Mouse (Mus musculus) cortical plate, adult 2 months (tissue): ENCODE data around the gene Ifngr2. TPM values are rescaled to one million over a fixed set of nuclear protein-coding genes. Genes with fewer than 3 reads are reported as not detected.

Source experiments
- H3K27ac ChIP-seq: fragments of 200-500 bp; 2 replicates; pipeline ENCODE4 v1.5.1; 2012; ENCODE audit warnings: low read length, control low read depth, inconsistent platforms; ENCODE audit not compliant: insufficient read depth
- H3K4me1 ChIP-seq: fragments of 200-500 bp; 2 replicates; pipeline ENCODE4 v1.6.1; 2011; ENCODE audit warnings: low read length; ENCODE audit not compliant: control insufficient read depth, insufficient read depth
- H3K4me3 ChIP-seq: fragments of 200-500 bp; 2 replicates; pipeline ENCODE4 v1.5.1; 2011; ENCODE audit warnings: mild to moderate bottlenecking, low read length, control low read depth; ENCODE audit not compliant: insufficient read depth
- CTCF ChIP-seq: fragments of 200-500 bp; IDR thresholded peaks from 2 replicates; pipeline ENCODE4 v1.5.1; 2011; ENCODE audit warnings: mild to moderate bottlenecking, control low read depth, low read length; ENCODE audit not compliant: insufficient read depth; ENCODE audit errors: extremely low read depth
- POLR2A ChIP-seq: fragments of 200-500 bp; IDR thresholded peaks from 2 replicates; pipeline ENCODE4 v1.6.1; 2011; ENCODE audit warnings: mild to moderate bottlenecking, low read length, control low read depth; ENCODE audit not compliant: insufficient read depth; ENCODE audit errors: extremely low read depth
- polyA plus RNA-seq: library from polyadenylated mRNA; depleted of rRNA; stranded (reverse); fragments of >200 nt; gene quantifications from 2 replicates; pipeline ENCODE4 v1.2.3, GENCODE M21; 2012

The Ifngr2 gene
- polyA plus RNA-seq, 1 experiment, result 32.9 TPM

DNA sequence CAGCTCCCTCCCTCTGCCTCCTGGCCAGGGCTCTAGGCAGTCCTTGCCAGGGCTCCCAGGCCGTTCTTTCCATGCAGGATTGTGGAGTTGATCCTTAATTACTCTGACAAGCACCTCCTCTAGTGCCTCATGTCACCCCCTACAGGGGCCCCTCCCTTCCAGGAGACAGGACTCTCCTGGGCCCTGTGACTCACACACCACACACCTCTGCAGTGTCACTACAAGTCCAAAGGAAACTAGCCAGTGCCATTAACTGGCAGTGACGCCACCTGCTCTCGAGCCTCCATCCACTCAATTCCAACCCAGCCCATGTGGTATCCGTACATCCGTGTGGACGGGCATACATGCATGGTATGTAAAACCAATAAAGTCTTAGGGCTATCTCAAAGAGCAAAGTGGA, 12.0 kb upstream of the Ifngr2 start:
- Histone ChIP-seq H3K4me3 (no peak overlapping the region), H3K4me1 (no peaks in the 10 kb centered on the region; the same call in 1 of the 2 replicates), H3K27ac (no peak overlapping the region)
- TF ChIP-seq CTCF, result no peak
- no peak for TF ChIP-seq POLR2A

DNA sequence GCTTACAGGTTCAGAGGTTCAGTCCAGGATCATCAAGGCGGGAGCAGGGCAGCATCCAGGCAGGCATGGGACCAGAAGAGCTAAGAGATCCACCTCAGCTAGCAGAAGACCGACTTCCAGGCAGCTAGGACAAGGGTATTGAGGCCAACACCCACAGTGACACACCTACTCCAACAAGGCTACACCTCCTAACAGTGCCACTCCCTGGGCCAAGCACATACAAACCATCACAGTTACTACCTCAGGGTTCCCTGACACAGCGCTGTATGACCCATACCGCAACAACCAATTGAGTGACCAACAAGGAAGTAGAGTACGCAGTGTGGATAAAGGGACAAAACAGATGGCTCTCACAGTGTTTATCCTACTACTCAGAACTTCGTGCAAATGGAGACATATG, 10.5 kb upstream of the Ifngr2 start:
- Histone ChIP-seq H3K4me3 (no peak overlapping the region), H3K27ac (no peak overlapping the region), H3K4me1 (no peaks in the 10 kb centered on the region)
- TF ChIP-seq POLR2A (no peak), CTCF (no peak)

DNA sequence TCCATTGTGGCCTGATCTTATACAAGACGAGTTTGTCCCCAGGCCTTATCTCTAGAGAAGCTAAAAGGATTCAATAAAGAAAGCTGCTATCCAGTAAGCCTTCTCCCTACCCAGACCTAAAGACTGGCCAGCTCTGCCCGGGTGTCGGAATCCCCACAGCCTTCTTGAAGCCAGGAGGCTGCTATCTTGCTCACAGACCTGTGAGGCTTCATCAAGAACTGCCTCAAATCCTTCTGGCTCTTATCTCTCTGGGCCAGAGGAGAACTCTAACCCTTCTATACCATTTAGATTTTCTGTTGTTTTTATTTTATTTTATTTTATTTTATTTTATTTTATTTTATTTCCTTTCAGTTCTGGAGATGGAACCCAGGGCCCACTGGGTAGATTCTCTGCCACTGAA, 9.8 kb upstream of the Ifngr2 start:
- TF ChIP-seq POLR2A (no peak), CTCF (no peak)
- H3K4me3 ChIP-seq, result no peak overlapping the region
- H3K4me1 ChIP-seq, result no peaks in the 10 kb centered on the region
- H3K27ac ChIP-seq, result no peak overlapping the region

DNA sequence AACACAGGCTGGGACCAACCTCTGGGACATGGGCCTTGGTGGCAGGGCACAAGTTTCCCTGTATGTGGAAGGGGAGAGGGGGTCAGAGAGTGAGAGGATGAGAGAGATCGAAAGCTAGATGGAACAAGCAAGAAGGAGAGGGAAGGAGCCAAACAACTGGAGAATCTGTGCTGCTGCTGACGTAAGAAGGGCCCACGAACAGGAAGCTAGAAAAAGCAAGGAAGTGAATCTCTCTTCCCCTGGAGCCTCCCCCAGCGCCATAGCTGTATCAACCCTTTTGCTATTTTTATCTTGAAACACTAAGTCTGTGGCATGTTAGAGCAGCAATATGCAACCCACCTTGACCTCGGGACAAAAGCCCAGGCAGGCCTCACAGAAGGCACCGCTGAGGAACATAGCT, 8.8 kb upstream of the Ifngr2 start:
- H3K4me1 ChIP-seq, result no peaks in the 10 kb centered on the region
- no peak overlapping the region for H3K27ac ChIP-seq
- no peak overlapping the region for H3K4me3 ChIP-seq
- TF ChIP-seq CTCF (no peak), POLR2A (no peak)

DNA sequence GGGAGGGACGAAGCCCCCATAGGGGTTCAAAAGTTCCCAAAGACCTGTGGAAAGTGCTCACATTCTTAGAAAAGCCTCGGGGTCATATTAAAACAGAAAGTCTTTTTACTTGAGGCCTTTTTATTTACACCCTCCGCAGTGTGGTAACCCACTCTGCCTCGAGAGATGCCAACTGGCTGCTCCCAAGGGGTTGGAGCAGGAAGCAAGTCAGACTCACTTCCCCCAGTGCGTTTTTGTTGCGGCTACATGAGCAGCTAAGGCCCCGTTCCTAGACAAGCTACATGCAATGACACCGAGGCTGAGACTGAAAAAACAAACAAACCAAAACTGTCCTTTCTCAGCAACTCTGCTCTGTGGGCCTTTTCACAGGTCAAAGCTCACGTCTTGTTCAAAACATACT, 8.4 kb upstream of the Ifngr2 start:
- Histone ChIP-seq H3K27ac (no peak overlapping the region), H3K4me1 (no peaks in the 10 kb centered on the region)
- TF ChIP-seq CTCF, result no peak
- TF ChIP-seq POLR2A, result no peak

DNA sequence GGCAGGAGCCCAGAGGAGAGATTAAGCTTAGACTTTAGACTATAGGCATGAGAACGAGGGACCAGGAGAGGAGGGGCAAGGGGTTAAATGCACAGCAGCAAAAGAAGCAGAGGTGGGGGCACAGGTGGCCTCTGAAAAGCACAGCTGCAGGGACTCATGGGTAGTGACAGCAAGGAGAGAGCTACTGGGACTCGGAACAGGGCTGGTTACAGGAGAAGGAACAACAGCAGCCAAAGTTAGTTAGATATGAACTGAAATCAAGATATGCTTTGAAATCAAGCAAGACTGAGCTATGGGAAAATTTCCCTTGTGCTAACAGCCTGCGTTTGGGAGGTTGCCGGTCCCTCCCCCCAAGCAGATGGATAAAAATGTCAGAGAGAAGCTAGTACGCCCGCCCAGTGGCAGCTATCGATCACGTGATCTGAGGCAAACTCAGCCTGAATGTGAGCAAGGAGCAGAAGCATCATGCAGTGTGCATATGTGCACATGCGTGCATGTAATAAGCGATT, 5.2 kb upstream of the Ifngr2 start:
- Histone ChIP-seq H3K4me1 (no peaks in the 10 kb centered on the region), H3K27ac (no peak overlapping the region), H3K4me3 (no peak overlapping the region)
- TF ChIP-seq POLR2A (no peak), CTCF (no peak)

More for the DNA sequence above, 8.4 kb upstream of the Ifngr2 start:
- H3K4me3 ChIP-seq, result no peak overlapping the region

DNA sequence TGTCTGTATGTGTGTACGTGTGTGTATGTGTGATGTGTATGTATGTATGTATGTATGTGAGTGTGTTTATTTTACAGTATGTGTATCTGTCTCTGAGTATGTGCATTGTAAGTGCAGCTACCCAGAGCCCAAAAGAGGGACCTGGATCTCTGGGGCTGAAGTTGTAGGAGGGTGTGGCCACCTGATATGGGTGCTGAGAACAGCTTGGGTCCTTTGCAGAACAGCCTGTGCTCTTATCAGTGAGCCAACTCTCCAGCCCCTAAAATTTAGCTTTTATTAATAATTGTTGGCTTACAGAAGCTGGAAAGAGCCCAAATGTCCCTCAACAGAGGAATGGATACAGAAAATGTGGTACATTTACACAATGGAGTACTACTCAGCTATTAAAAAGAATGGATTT, 3.3 kb upstream of the Ifngr2 start:
- TF ChIP-seq POLR2A, result no peak
- no peak for TF ChIP-seq CTCF
- H3K4me1 ChIP-seq, result no peaks in the 10 kb centered on the region
- H3K4me3 ChIP-seq, result no peak overlapping the region
- no peak overlapping the region for H3K27ac ChIP-seq

DNA sequence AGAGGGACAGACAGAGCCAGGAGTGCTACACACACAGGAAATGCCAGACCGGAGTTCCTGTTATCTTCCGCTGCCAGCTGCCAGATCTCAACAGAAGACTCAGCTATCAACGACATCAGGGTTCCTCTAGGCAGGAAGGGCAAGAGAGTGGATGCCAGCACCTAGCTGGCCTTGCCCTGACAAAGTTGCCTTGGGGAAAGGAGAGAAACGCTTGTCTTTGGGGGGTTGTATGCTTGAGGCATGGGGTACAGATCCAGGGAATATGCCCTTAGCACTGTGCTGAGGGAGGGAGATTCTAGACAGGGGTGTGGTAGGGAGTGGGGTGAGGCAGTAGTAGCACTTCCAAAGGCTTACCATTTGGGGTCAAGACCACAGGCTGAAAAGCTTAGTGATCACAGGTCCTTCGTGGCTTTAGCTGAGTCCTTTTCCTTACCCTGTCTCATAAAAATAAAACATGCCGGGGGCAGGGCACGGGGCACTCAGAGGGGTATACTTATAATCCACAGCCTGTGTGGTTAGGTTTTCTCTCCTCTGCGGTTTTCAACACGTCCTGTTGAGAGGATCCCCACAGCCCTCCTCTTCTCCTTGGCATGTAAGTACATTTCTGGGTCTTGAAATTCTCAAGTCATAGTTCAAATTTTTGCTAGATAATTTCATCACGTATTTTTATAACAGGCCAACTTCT, 1.1 kb upstream of the Ifngr2 start:
- peaks cover 3% of the 10 kb centered on the region; the same call in 1 of the 2 replicates for H3K4me1 ChIP-seq
- no peak for TF ChIP-seq POLR2A
- TF ChIP-seq CTCF, result no peak
- no peak overlapping the region; the same call in 1 of the 2 replicates for H3K27ac ChIP-seq
- no peak overlapping the region for H3K4me3 ChIP-seq

DNA sequence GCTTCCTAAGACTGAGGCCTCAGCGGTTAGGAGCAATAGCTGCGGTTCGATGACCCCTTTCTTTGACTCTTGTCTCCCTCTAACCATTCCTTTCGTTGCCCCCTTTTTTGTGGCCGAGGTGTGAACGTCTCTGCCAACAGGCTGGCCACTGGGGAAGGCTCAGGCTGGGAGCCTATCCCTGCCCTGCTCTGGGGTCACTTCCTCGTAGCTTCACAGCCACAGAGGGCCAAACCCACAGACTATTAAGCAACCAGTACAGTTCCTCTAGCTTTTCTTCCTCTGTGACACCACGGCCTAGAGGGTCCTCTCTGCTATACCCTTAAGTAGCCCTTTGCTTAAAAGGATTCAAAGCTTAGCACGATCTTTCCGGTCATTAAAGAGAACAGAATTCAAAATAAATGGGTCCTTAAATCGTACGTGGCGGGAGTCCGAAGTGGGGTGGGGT, 459 bp upstream of the Ifngr2 start:
- TF ChIP-seq POLR2A (no peak), CTCF (no peak)
- Histone ChIP-seq H3K27ac (no peak overlapping the region; the same call in 1 of the 2 replicates), H3K4me1 (peaks cover 3% of the 10 kb centered on the region; the same call in 1 of the 2 replicates), H3K4me3 (peak overlapping the region; percentile 78)

DNA sequence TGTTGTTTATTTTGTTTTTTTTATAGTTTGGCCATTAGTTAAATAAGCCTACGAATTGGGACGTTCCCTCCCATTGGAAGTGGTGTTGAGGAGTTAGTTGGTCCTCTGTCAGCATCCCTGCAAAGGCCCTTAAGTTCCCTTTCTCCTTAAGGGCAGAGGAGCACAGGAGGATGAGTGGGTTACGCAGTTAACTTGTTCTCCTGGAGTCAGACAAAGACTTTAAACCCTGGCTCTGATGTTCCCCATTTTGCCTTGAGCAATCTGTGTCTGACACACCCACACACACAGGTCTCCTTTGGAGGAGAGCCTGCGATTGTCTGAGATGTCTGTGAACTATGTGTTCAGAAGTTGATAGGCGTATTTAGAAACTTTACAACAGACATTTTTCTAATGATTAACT, 1.1 kb downstream of the Ifngr2 start:
- Histone ChIP-seq H3K4me1 (peaks cover 3% of the 10 kb centered on the region; the same call in 1 of the 2 replicates), H3K4me3 (peak overlapping the region; percentile 78), H3K27ac (no peak overlapping the region)
- TF ChIP-seq CTCF (no peak), POLR2A (no peak)

DNA sequence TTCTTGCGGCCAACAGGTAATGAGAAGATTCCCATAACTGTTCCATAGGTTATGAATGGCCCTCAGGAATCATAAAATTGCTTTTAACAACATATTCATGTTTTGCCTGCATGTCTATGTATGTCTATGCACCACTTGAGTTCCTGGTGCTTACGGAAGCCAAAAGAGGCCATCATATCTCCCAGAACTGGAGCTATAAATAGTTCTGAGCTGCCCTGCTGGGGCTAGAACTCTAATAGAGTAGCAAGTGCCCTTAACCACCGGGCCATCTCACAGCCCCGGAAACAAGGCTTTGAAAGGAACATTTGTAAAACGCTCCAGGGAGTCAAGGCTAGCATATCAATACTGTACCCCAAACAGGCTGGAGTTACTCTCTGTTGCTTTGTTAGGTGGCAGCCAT, 1.7 kb downstream of the Ifngr2 start:
- Histone ChIP-seq H3K27ac (no peak overlapping the region), H3K4me1 (peaks cover 4% of the 10 kb centered on the region; the same call in 1 of the 2 replicates), H3K4me3 (no peak overlapping the region)
- TF ChIP-seq POLR2A, result no peak
- TF ChIP-seq CTCF, result no peak
